Comparison of ENCODE assay signal across 10 mouse cellular contexts in genomic region chr19:57099094-57099357, GRCm38 (mm10).
A peak's percentile ranks its signal among the peaks of the same experiment; 100 is the strongest.
DNase-seq lines count a peak whose midpoint lies in the region; ATAC-seq lines count a peak whose summit lies in the region.
"Had no signal": no experiment of that assay in that cellular context is flagged by ENCODE, and none has a peak within 500 bp of the region (broad histone marks: within the 10 kb centered on the region; RNA-seq: fewer than 3 reads in every experiment).

No protein-coding gene starts in this region.

- peaks cover 18% of the 10 kb centered on the region for H3K4me1 ChIP-seq in embryonic facial prominence, embryonic 13.5 days
- H3K4me1 ChIP-seq in embryonic facial prominence, embryonic 10.5 days, result peaks cover 20% of the 10 kb centered on the region
- peaks cover 20% of the 10 kb centered on the region for H3K4me1 ChIP-seq in kidney, embryonic 14.5 days (ENCODE audit: control insufficient read depth, insufficient read depth, low read length)
- H3K4me1 ChIP-seq in midbrain, embryonic 15.5 days, result 0 out of 2 replicates have a peak, but pooled peaks cover 4% of the 10 kb centered on the region
- no peaks in the 10 kb centered on the region for H3K4me1 ChIP-seq in midbrain, embryonic 11.5 days (ENCODE audit: control insufficient read depth, insufficient read depth, low read length)
- H3K4me1 ChIP-seq in stomach, embryonic 14.5 days (ENCODE audit: control insufficient read depth, insufficient read depth, low read length), result peaks cover 27% of the 10 kb centered on the region

- H3K27ac ChIP-seq in embryonic facial prominence, embryonic 13.5 days, result 0 out of 2 replicates have a peak overlapping the region, but pooled peaks have one; percentile 12
- H3K27ac ChIP-seq in embryonic facial prominence, embryonic 10.5 days (replicated peaks), result no peak overlapping the region
- H3K27ac ChIP-seq in kidney, embryonic 14.5 days (ENCODE audit: low read depth, low read length), result peak overlapping the region; percentile 25; the same call in 1 of the 2 replicates
- H3K27ac ChIP-seq in midbrain, embryonic 15.5 days, result peak overlapping the region; percentile 17; the same call in 1 of the 2 replicates
- H3K27ac ChIP-seq in midbrain, embryonic 11.5 days (ENCODE audit: low read depth, low read length), result no peak overlapping the region
- H3K27ac ChIP-seq in stomach, embryonic 14.5 days (ENCODE audit: low read length), result peak overlapping the region; percentile 56; the same call in 1 of the 2 replicates
- H3K27ac ChIP-seq: embryonic facial prominence, embryonic 12.5 days; limb, embryonic 12.5 days had no signal

- no peak overlapping the region for H3K4me2 ChIP-seq in embryonic facial prominence, embryonic 13.5 days
- no peak overlapping the region for H3K4me2 ChIP-seq in kidney, embryonic 14.5 days (replicated peaks; ENCODE audit: low read depth, low read length)
- H3K4me2 ChIP-seq in midbrain, embryonic 15.5 days, result no peak overlapping the region
- no peak overlapping the region for H3K4me2 ChIP-seq in midbrain, embryonic 11.5 days
- H3K4me2 ChIP-seq in stomach, embryonic 14.5 days (replicated peaks; ENCODE audit: low read depth, low read length), result no peak overlapping the region
- H3K4me2 ChIP-seq: embryonic facial prominence, embryonic 12.5 days; limb, embryonic 12.5 days had no signal

- no peak overlapping the region for H3K9ac ChIP-seq in embryonic facial prominence, embryonic 13.5 days
- H3K9ac ChIP-seq in kidney, embryonic 14.5 days (ENCODE audit: low read depth, low read length), result no peak overlapping the region
- no peak overlapping the region for H3K9ac ChIP-seq in midbrain, embryonic 15.5 days
- H3K9ac ChIP-seq in midbrain, embryonic 11.5 days (ENCODE audit: low read length), result no peak overlapping the region
- no peak overlapping the region for H3K9ac ChIP-seq in stomach, embryonic 14.5 days (replicated peaks; ENCODE audit: low read depth, low read length)
- H3K9ac ChIP-seq: embryonic facial prominence, embryonic 12.5 days; limb, embryonic 12.5 days had no signal

- no peak for DNase-seq in embryonic facial prominence, embryonic 10.5 days (ENCODE audit: low spot score)
- no peak for DNase-seq in kidney, postnatal 14 days
- DNase-seq in midbrain, embryonic 11.5 days (ENCODE audit: low spot score, missing footprints), result no peak
- no peak for DNase-seq in cerebellum, adult 8-10 months

- no peaks in the 10 kb centered on the region for H3K27me3 ChIP-seq in embryonic facial prominence, embryonic 13.5 days
- H3K27me3 ChIP-seq in embryonic facial prominence, embryonic 10.5 days (replicated peaks; ENCODE audit: low read depth, poor library complexity, severe bottlenecking), result no peaks in the 10 kb centered on the region
- H3K27me3 ChIP-seq in kidney, embryonic 14.5 days (ENCODE audit: control insufficient read depth, insufficient read depth, low read length), result no peaks in the 10 kb centered on the region
- no peaks in the 10 kb centered on the region for H3K27me3 ChIP-seq in midbrain, embryonic 15.5 days (replicated peaks)
- no peaks in the 10 kb centered on the region for H3K27me3 ChIP-seq in midbrain, embryonic 11.5 days (ENCODE audit: control insufficient read depth, insufficient read depth, low read length)
- no peaks in the 10 kb centered on the region for H3K27me3 ChIP-seq in stomach, embryonic 14.5 days (ENCODE audit: control insufficient read depth, insufficient read depth, low read length)
- H3K27me3 ChIP-seq: embryonic facial prominence, embryonic 12.5 days; limb, embryonic 12.5 days had no signal

- H3K4me3 ChIP-seq in embryonic facial prominence, embryonic 13.5 days, result no peak overlapping the region
- H3K4me3 ChIP-seq in embryonic facial prominence, embryonic 10.5 days, result no peak overlapping the region
- H3K4me3 ChIP-seq in kidney, embryonic 14.5 days (ENCODE audit: low read length), result no peak overlapping the region
- H3K4me3 ChIP-seq in midbrain, embryonic 15.5 days, result no peak overlapping the region
- no peak overlapping the region for H3K4me3 ChIP-seq in midbrain, embryonic 11.5 days (ENCODE audit: low read depth, low read length)
- H3K4me3 ChIP-seq in stomach, embryonic 14.5 days (ENCODE audit: low read depth, low read length), result no peak overlapping the region
- H3K4me3 ChIP-seq: embryonic facial prominence, embryonic 12.5 days; limb, embryonic 12.5 days had no signal

- H3K9me3 ChIP-seq in embryonic facial prominence, embryonic 13.5 days, result no peaks in the 10 kb centered on the region
- H3K9me3 ChIP-seq in embryonic facial prominence, embryonic 10.5 days, result no peaks in the 10 kb centered on the region
- H3K9me3 ChIP-seq in kidney, embryonic 14.5 days (ENCODE audit: control insufficient read depth, low read length), result no peaks in the 10 kb centered on the region
- no peaks in the 10 kb centered on the region for H3K9me3 ChIP-seq in midbrain, embryonic 15.5 days
- H3K9me3 ChIP-seq in midbrain, embryonic 11.5 days (ENCODE audit: control insufficient read depth, low read length), result no peaks in the 10 kb centered on the region
- H3K9me3 ChIP-seq in stomach, embryonic 14.5 days (ENCODE audit: control insufficient read depth, low read depth, low read length), result no peaks in the 10 kb centered on the region
- H3K9me3 ChIP-seq: embryonic facial prominence, embryonic 12.5 days; limb, embryonic 12.5 days had no signal

- no peaks in the 10 kb centered on the region for H3K36me3 ChIP-seq in embryonic facial prominence, embryonic 13.5 days
- H3K36me3 ChIP-seq in embryonic facial prominence, embryonic 10.5 days (replicated peaks), result no peaks in the 10 kb centered on the region
- H3K36me3 ChIP-seq in kidney, embryonic 14.5 days (ENCODE audit: control insufficient read depth, insufficient read depth, low read length), result no peaks in the 10 kb centered on the region
- no peaks in the 10 kb centered on the region for H3K36me3 ChIP-seq in midbrain, embryonic 15.5 days (replicated peaks)
- H3K36me3 ChIP-seq in midbrain, embryonic 11.5 days (ENCODE audit: control insufficient read depth, insufficient read depth, low read length), result no peaks in the 10 kb centered on the region
- H3K36me3 ChIP-seq in stomach, embryonic 14.5 days (ENCODE audit: control insufficient read depth, insufficient read depth, low read length), result no peaks in the 10 kb centered on the region
- H3K36me3 ChIP-seq: embryonic facial prominence, embryonic 12.5 days; limb, embryonic 12.5 days had no signal

- whole genome bisulfite sequencing in embryonic facial prominence, embryonic 13.5 days, result 85% methylated on average over 4 of the region's 4 CpGs
- 85% methylated on average over 4 of the region's 4 CpGs for WGBS in embryonic facial prominence, embryonic 10.5 days
- WGBS in kidney, embryonic 14.5 days, result 79% methylated on average over 4 of the region's 4 CpGs
- WGBS in midbrain, embryonic 15.5 days, result 87% methylated on average over 4 of the region's 4 CpGs
- WGBS in midbrain, embryonic 11.5 days, result 90% methylated on average over 4 of the region's 4 CpGs
- 85% methylated on average over 4 of the region's 4 CpGs for WGBS in stomach, embryonic 14.5 days

- no peak for ATAC-seq in embryonic facial prominence, embryonic 13.5 days (ENCODE audit: insufficient number of reproducible peaks, insufficient read depth, low FRiP score, low TSS enrichment, low read depth)
- no peak for ATAC-seq in kidney, embryonic 14.5 days (ENCODE audit: low FRiP score, low TSS enrichment)
- no peak for ATAC-seq in midbrain, embryonic 15.5 days (replicated peaks)
- ATAC-seq in midbrain, embryonic 11.5 days (ENCODE audit: low FRiP score), result no peak
- ATAC-seq in stomach, embryonic 14.5 days (ENCODE audit: insufficient number of reproducible peaks, insufficient read depth, low FRiP score, low read depth), result no peak

Comparison
In these comparisons a context has a peak if more than half of its experiments do, and no peak if none do; other contexts are left out.
1. H3K27ac ChIP-seq: peak in embryonic facial prominence, embryonic 13.5 days (single experiment), kidney, embryonic 14.5 days (single experiment), midbrain, embryonic 15.5 days (single experiment) and stomach, embryonic 14.5 days (single experiment); none in embryonic facial prominence, embryonic 10.5 days (single experiment) and midbrain, embryonic 11.5 days (single experiment).